Mouse (Mus musculus) stomach, postnatal 0 days (tissue): ENCODE results near the gene Cda.

ENCODE experiments used
- CTCF ChIP-seq: IDR thresholded peaks from 2 replicates; pipeline ENCODE4 v1.5.1; 2016; ENCODE audit warnings: antibody characterized with exemption, low read depth, mild to moderate bottlenecking, moderate library complexity
- EP300 ChIP-seq: optimal IDR thresholded peaks from 2 replicates; pipeline ENCODE3; 2016; ENCODE audit warnings: antibody characterized with exemption

DNA sequence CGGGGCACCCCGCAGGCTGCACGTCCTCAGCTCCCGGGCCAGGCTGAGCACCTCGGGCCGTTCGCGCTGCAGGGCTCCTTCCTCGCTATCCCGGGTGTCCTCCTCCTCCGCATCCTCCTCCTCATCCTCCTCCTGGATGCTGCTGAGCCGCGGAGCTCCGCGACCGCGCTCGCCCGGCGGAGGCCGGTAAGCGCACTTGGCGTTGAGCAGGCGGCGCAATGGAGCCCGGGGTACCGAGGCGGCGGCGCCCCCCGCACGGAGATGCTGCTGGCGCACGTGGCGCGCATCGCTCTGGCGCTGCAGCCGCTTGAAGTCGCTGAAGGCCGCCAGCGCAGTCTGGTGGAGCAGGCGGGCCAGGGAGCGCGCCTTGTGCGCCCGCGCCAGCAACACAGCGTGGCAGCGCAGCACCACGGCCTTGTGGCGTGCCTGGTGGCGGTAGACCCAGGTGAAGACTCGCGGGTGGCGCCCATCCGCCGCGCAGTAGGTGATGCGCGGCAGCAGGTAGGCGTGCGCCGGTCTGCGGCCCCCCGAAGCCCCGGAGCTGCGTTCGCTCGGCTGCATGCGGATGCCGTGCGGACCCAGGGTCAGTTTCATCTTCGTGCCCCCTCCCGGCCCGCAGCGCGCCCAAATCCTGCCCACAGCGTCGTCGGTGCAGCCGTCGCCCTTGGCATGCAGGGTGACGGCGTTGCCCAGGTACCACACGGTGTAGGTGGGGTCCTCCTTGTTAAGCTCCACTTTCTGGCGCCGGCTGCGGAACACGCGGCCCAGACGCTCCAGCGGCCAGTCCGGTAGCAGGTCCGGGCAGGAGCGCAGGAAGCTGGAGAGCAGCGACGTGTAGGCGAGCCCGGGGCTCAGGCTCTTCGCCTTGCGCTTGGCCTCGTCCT, 27.5 kb upstream of the Cda start:
- TF ChIP-seq CTCF = no peak
- TF ChIP-seq EP300 = no peak
